Mouse (Mus musculus): ENCODE results near the gene Neurl2. TPM values are rescaled to one million over a fixed set of nuclear protein-coding genes. Genes with fewer than 3 reads are reported as not detected.
A peak's percentile ranks its signal among the peaks of the same experiment; 100 is the strongest.
"Not testable (repeated sequence)": the region's sequence is repeated elsewhere in the genome, so short reads cannot be mapped to it uniquely, and the experiment has no call there.

The Neurl2 gene
- 3.8 and 4.5 TPM in 2 replicates for polyA plus RNA-seq (2014; fragmentation: Nextera tagmentation; extraction: Ambion mirVana)

GRCm38 (mm10) chr2:164833314-164833959 is at the start of gene Neurl2:
Gene Neurl2, minus strand, starts transcription at chr2:164833456.
- ATAC-seq (ENCODE audit: low FRiP score) (peak; percentile 73), DNase-seq (ENCODE audit: low spot score, missing footprints) (peak; percentile 99)
- no peaks in the 10 kb centered on the region for H3K36me3 ChIP-seq (ENCODE audit: control insufficient read depth, insufficient read depth, low read length)
- H3K4me1 ChIP-seq (ENCODE audit: control insufficient read depth, insufficient read depth, low read length): peaks cover 18% of the 10 kb centered on the region
- WGBS: under 1% methylated on average over 31 of the region's 31 CpGs
- peak within 1 kb of the TSS; percentile 7; the same call in 1 of the 2 replicates for H3K27ac ChIP-seq (ENCODE audit: low read depth, low read length)
- peak within 1 kb of the TSS; percentile 78 for H3K9ac ChIP-seq (ENCODE audit: low read length)
- peak within 1 kb of the TSS; percentile 65 for H3K4me3 ChIP-seq (ENCODE audit: low read depth, low read length)
- H3K4me2 ChIP-seq: peak within 1 kb of the TSS; percentile 100
- no peaks in the 10 kb centered on the region for H3K27me3 ChIP-seq (ENCODE audit: control insufficient read depth, insufficient read depth, low read length)
- no peaks in the 10 kb centered on the region for H3K9me3 ChIP-seq (ENCODE audit: control insufficient read depth, low read length)

GRCm38 (mm10) chr2:164882619-164883018 is 49.4 kb upstream of the Neurl2 start:
- ATAC-seq (ENCODE audit: low FRiP score) (no peak), DNase-seq (ENCODE audit: low spot score, missing footprints) (no peak)
- H3K4me1 ChIP-seq (ENCODE audit: control insufficient read depth, insufficient read depth, low read length): peaks cover 8% of the 10 kb centered on the region; the same call in 1 of the 2 replicates
- 44% methylated on average over 9 of the region's 9 CpGs for WGBS
- H3K27me3 ChIP-seq (ENCODE audit: control insufficient read depth, insufficient read depth, low read length): no peaks in the 10 kb centered on the region
- H3K4me2 ChIP-seq: no peak overlapping the region
- peak overlapping the region; percentile 22 for H3K27ac ChIP-seq (ENCODE audit: low read depth, low read length)
- H3K9me3 ChIP-seq (ENCODE audit: control insufficient read depth, low read length): no peaks in the 10 kb centered on the region
- no peak overlapping the region for H3K4me3 ChIP-seq (ENCODE audit: low read depth, low read length)
- H3K36me3 ChIP-seq (ENCODE audit: control insufficient read depth, insufficient read depth, low read length): peaks cover 16% of the 10 kb centered on the region
- peak overlapping the region; percentile 31; the same call in 1 of the 2 replicates for H3K9ac ChIP-seq (ENCODE audit: low read length)

DNA sequence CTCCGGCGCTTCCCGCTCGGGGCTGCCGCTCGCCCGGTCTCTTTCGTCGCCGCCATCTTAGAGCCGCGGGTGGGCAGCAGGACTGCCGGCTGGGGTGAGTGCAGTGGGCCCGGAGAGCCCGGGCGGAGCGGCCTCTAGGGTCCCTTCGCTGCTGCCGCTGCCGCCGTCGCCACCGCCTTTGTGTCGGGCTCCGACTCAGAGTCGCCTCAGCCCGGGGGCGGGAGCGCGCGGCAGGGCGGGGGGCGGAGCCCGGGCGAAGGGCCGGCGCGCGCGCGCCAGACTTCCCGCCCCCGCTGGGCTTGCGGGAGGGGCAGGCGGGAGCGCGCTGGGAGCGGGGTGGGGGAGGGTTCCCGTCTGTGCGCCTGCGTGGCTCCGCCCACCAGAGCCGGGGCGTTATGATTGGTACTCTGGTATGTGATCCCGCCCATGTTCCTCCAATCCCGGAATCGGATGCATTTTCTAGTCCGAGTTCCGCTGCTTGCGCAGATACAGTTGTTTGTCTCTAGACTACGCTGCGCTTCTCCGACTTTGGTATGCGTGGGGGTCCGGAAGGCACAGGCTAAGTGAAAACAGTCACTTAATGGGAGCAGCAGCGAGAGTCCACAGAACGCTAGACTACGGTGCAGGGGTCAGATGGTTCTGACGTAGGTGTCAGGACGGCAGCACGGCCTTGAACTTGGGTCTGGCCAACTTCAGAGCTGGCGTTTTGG is 46.5 kb upstream of the Neurl2 start:
- peaks cover 4% of the 10 kb centered on the region; the same call in 1 of the 2 replicates for H3K36me3 ChIP-seq (ENCODE audit: control insufficient read depth, insufficient read depth, low read length)
- H3K4me3 ChIP-seq (ENCODE audit: low read depth, low read length): peak overlapping the region; percentile 96
- no peaks in the 10 kb centered on the region for H3K9me3 ChIP-seq (ENCODE audit: control insufficient read depth, low read length)
- H3K27me3 ChIP-seq (ENCODE audit: control insufficient read depth, insufficient read depth, low read length): no peaks in the 10 kb centered on the region
- peak overlapping the region; percentile 95 for H3K4me2 ChIP-seq
- ATAC-seq (ENCODE audit: low FRiP score) (peak; percentile 87), DNase-seq (ENCODE audit: low spot score, missing footprints) (peak; percentile 100)
- WGBS: under 1% methylated on average over 56 of the region's 72 CpGs
- peak overlapping the region; percentile 100 for H3K27ac ChIP-seq (ENCODE audit: low read depth, low read length)
- peaks cover 8% of the 10 kb centered on the region; the same call in 1 of the 2 replicates for H3K4me1 ChIP-seq (ENCODE audit: control insufficient read depth, insufficient read depth, low read length)
- peak overlapping the region; percentile 100 for H3K9ac ChIP-seq (ENCODE audit: low read length)

DNA sequence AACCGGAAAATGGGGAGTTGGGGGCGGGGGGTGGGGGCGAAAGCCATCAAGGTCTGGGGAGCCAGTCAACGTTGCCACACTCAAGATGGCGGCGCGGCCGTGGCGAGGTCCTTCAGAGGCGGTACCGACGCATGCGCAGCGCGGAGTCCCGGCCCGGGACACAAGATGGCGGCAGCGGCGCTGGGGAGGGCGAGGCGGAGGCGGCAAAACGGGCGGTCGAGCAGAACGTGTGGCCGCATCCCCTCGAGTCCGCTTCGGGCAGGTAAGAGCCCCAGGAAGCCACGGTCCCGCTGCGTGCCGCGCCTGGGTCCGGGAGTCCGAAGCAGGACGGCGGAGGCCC is 45.9 kb upstream of the Neurl2 start, which contains the start of gene Pcif1:
Gene Pcif1 (plus strand): TSS at position 77 of the 340 bp plus-strand sequence.
- peak; percentile 100 for DNase-seq (ENCODE audit: low spot score, missing footprints)
- Histone ChIP-seq H3K9me3 (ENCODE audit: control insufficient read depth, low read length) (no peaks in the 10 kb centered on the region), H3K4me3 (ENCODE audit: low read depth, low read length) (peak within 1 kb of the TSS; percentile 96), H3K9ac (ENCODE audit: low read length) (peak within 1 kb of the TSS; percentile 100), H3K27me3 (ENCODE audit: control insufficient read depth, insufficient read depth, low read length) (no peaks in the 10 kb centered on the region), H3K4me1 (ENCODE audit: control insufficient read depth, insufficient read depth, low read length) (peaks cover 8% of the 10 kb centered on the region; the same call in 1 of the 2 replicates), H3K4me2 (peak within 1 kb of the TSS; percentile 95), H3K36me3 (ENCODE audit: control insufficient read depth, insufficient read depth, low read length) (peaks cover 4% of the 10 kb centered on the region; the same call in 1 of the 2 replicates), H3K27ac (ENCODE audit: low read depth, low read length) (peak within 1 kb of the TSS; percentile 100)
- peak; percentile 85 for ATAC-seq (ENCODE audit: low FRiP score)
- WGBS: under 1% methylated on average over 36 of the region's 40 CpGs

DNA sequence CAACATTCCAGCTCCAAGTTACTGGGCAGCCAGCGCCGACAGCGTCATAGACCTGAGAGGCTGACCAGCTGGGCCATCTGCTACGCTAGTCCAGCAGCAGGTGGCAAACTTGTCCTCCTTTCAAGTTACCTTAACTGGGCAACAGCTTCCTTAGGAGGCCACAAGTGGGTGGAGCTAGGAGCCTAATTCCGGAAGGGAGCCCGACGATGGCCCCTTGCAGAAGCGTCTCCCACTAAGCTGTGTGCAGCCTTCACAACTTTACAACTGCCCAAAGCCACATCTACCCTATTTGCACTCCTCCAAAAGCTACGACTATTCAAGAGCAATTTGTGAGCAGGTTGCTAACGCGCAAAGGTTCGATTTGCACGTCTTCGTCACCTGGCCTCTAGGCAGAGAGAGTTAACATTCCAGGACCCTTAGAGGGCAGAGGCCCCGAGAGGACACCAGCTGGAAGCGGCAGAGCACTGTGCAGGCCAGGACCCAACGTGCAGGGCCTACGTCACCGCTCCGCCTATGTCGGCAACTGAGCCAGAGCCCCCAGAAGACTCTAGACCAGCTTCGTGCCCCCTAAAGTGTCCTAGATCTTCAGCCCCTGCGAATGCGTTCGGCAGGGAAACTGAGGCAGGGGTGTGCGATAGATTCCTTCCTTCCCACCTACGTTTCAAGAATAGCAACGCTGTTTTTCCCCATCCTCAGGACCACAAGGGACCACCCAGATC is 45.4 kb upstream of the Neurl2 start:
- WGBS: 3% methylated on average over 28 of the region's 28 CpGs
- peak overlapping the region; percentile 100 for H3K27ac ChIP-seq (ENCODE audit: low read depth, low read length)
- H3K36me3 ChIP-seq (ENCODE audit: control insufficient read depth, insufficient read depth, low read length): no peaks in the 10 kb centered on the region
- peak overlapping the region; percentile 100 for H3K9ac ChIP-seq (ENCODE audit: low read length)
- DNase-seq (ENCODE audit: low spot score, missing footprints) (peak; percentile 94), ATAC-seq (ENCODE audit: low FRiP score) (peak; percentile 49)
- H3K27me3 ChIP-seq (ENCODE audit: control insufficient read depth, insufficient read depth, low read length): no peaks in the 10 kb centered on the region
- H3K4me3 ChIP-seq (ENCODE audit: low read depth, low read length): peak overlapping the region; percentile 96
- peak overlapping the region; percentile 95 for H3K4me2 ChIP-seq
- no peaks in the 10 kb centered on the region for H3K9me3 ChIP-seq (ENCODE audit: control insufficient read depth, low read length)
- H3K4me1 ChIP-seq (ENCODE audit: control insufficient read depth, insufficient read depth, low read length): peaks cover 8% of the 10 kb centered on the region; the same call in 1 of the 2 replicates

- H3K9me3 ChIP-seq (ENCODE audit: control insufficient read depth, low read length); H3K27ac ChIP-seq (ENCODE audit: low read depth, low read length); H3K4me1 ChIP-seq (ENCODE audit: control insufficient read depth, insufficient read depth, low read length); H3K36me3 ChIP-seq (ENCODE audit: control insufficient read depth, insufficient read depth, low read length); ATAC-seq (ENCODE audit: low FRiP score); H3K27me3 ChIP-seq (ENCODE audit: control insufficient read depth, insufficient read depth, low read length): not testable (repeated sequence)
- DNase-seq (ENCODE audit: low spot score, missing footprints): peak; percentile 84
- 68% methylated on average over 11 of the region's 11 CpGs for WGBS
- peak overlapping the region; percentile 95 for H3K4me2 ChIP-seq
- peak overlapping the region; percentile 96 for H3K4me3 ChIP-seq (ENCODE audit: low read depth, low read length)
- H3K9ac ChIP-seq (ENCODE audit: low read length): peak overlapping the region; percentile 100; the same call in 1 of the 2 replicates
These were observed 44.3 kb upstream of the Neurl2 start for GRCm38 (mm10) chr2:164877376-164878215.

DNA sequence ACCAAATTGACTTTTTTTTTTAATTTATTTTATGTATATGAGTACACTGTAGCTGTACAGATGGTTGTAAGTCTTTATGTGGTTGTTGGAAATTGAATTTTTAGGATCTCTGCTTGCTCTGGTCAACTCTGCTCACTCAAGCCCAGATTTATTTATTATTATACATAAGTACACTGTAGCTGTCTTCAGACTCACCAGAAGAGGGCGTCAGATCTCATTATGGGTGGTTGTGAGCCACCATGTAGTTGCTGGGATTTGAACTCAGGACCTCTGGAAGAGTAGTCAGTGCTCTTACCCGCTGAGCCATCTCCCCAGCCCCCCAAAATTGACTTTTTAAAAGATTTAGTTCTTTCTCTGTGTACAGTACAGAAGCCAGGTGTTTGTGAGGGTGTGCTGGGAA is 42.4 kb upstream of the Neurl2 start:
- H3K4me1 ChIP-seq (ENCODE audit: control insufficient read depth, insufficient read depth, low read length); H3K27me3 ChIP-seq (ENCODE audit: control insufficient read depth, insufficient read depth, low read length); ATAC-seq (ENCODE audit: low FRiP score); DNase-seq (ENCODE audit: low spot score, missing footprints); H3K9me3 ChIP-seq (ENCODE audit: control insufficient read depth, low read length); H3K36me3 ChIP-seq (ENCODE audit: control insufficient read depth, insufficient read depth, low read length); H3K4me3 ChIP-seq (ENCODE audit: low read depth, low read length); H3K9ac ChIP-seq (ENCODE audit: low read length); H3K27ac ChIP-seq (ENCODE audit: low read depth, low read length); H3K4me2 ChIP-seq: not testable (repeated sequence)
- WGBS: 49% methylated on average over 2 of the region's 2 CpGs

DNA sequence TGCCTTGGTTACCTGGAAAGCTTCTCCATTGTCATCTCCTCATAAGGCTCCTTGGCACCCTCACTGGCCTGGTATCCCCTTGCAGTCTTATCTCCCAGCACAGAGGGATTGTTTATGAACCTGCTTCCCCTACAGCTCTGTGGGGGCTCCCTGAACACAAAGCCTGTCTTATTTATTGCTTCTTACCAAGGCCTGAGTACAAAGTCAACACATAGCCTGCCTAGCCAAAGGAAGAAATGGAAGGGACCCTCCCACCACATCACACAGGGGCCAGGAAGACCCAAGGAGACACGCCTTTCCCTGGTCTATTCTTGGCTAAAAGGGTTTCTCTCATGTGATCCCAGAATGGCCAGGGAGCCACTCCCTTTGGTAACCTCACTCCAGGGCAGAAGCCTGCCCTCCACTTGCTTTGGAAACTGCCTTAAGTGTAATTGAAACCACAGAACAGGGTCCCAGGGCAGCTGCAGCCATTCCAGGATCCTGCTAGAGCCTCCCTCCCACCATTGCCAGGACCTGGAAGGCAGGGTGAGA is 41.0 kb upstream of the Neurl2 start:
- Histone ChIP-seq H3K27ac (ENCODE audit: low read depth, low read length) (no peak overlapping the region), H3K36me3 (ENCODE audit: control insufficient read depth, insufficient read depth, low read length) (no peaks in the 10 kb centered on the region), H3K27me3 (ENCODE audit: control insufficient read depth, insufficient read depth, low read length) (no peaks in the 10 kb centered on the region), H3K4me3 (ENCODE audit: low read depth, low read length) (no peak overlapping the region), H3K9me3 (ENCODE audit: control insufficient read depth, low read length) (no peaks in the 10 kb centered on the region), H3K4me1 (ENCODE audit: control insufficient read depth, insufficient read depth, low read length) (peaks cover 4% of the 10 kb centered on the region; the same call in 1 of the 2 replicates), H3K9ac (ENCODE audit: low read length) (no peak overlapping the region), H3K4me2 (no peak overlapping the region)
- no peak for ATAC-seq (ENCODE audit: low FRiP score)
- no peak for DNase-seq (ENCODE audit: low spot score, missing footprints)
- 38% methylated on average over 1 of the region's 1 CpGs for WGBS

All from midbrain, embryonic 11.5 days (tissue).